Mouse (Mus musculus) G1E (cell line): ENCODE data around the gene C130032M10Rik.

Experiments used
- CTCF ChIP-seq: IDR thresholded peaks from 2 replicates; pipeline ENCODE4 v1.5.1; 2012; ENCODE audit warnings: low read depth, low read length, inconsistent platforms, mixed read lengths
- TAL1 ChIP-seq: conservative IDR thresholded peaks from 2 replicates; pipeline ENCODE4 v1.6.1; 2012; ENCODE audit warnings: low read depth, low read length, inconsistent platforms, mixed read lengths

DNA sequence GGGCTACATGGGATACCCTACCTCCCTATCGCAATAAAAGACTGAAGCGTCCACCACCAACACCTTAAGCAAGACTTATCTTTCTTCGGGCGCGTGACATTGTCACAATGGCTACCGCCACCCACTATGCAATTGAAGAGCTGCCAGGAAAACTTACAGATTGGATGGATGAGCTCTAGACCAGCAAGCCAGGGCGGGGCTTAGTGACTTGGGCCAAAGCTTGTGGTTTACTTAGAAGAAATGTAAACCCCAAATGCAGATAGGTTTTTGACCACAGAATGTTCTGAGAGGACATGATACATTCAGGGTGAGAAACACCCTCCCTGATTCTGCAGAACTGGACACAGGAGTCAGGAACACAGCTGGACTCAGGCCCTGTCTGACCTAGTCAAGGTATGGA, 14.4 kb upstream of the C130032M10Rik start:
- no peak for TF ChIP-seq TAL1
- no peak for TF ChIP-seq CTCF
